Mouse (Mus musculus) embryonic facial prominence, embryonic 14.5 days (tissue): ENCODE data around the gene AI467606. TPM values are rescaled to one million over a fixed set of nuclear protein-coding genes. Genes with fewer than 3 reads are reported as not detected.

Source experiments
- ATAC-seq: fragments of 200-750 bp; cut with Nextera tagmentation; 2 replicates; pipeline ENCODE4 v1.8.0; 2017; ENCODE audit warnings: low read depth, moderate number of reproducible peaks, moderate TSS enrichment
- DNase-seq: peaks from one replicate; pipeline ENCODE4 v3.0.0-alpha.2; 2015; ENCODE audit warnings: low spot score
- H3K27ac ChIP-seq: fragments of 300-500 bp; sonication (generic); replicated peaks from 2 replicates; pipeline ENCODE4 v1.5.1; 2014; ENCODE audit warnings: low read depth, mild to moderate bottlenecking, low read length, moderate library complexity
- H3K27me3 ChIP-seq: fragments of 300-500 bp; sonication (generic); replicated peaks from 2 replicates; pipeline ENCODE4 v1.6.1; 2014; ENCODE audit warnings: low read length; ENCODE audit not compliant: control insufficient read depth, insufficient read depth
- H3K36me3 ChIP-seq: fragments of 300-500 bp; sonication (generic); 2 replicates; pipeline ENCODE4 v1.6.1; 2014; ENCODE audit warnings: low read length, mixed read lengths; ENCODE audit not compliant: control insufficient read depth, insufficient read depth
- H3K4me1 ChIP-seq: fragments of 300-500 bp; sonication (generic); 2 replicates; pipeline ENCODE4 v1.6.1; 2014; ENCODE audit warnings: antibody characterized with exemption, low read length; ENCODE audit not compliant: control insufficient read depth, insufficient read depth
- H3K4me2 ChIP-seq: fragments of 300-500 bp; sonication (generic); 2 replicates; pipeline ENCODE4 v1.6.1; 2014; ENCODE audit warnings: low read depth, mild to moderate bottlenecking, low read length, moderate library complexity, mixed read lengths
- H3K4me3 ChIP-seq: fragments of 300-500 bp; sonication (generic); 2 replicates; pipeline ENCODE4 v1.5.1; 2014; ENCODE audit warnings: low read depth, mild to moderate bottlenecking, low read length
- H3K9ac ChIP-seq: fragments of 300-500 bp; sonication (generic); 2 replicates; pipeline ENCODE4 v1.6.1; 2014; ENCODE audit warnings: low read depth, mild to moderate bottlenecking, low read length, moderate library complexity, mixed read lengths
- H3K9me3 ChIP-seq: fragments of 300-500 bp; sonication (generic); 2 replicates; pipeline ENCODE4 v1.6.1; 2016; ENCODE audit warnings: low read length; ENCODE audit not compliant: control insufficient read depth
- WGBS: fragments of 180-500 bp; shearing (Covaris S2); extraction: QIAGEN DNeasy Blood & Tissue Kit; methylation state at CpG from one replicate; pipeline ENCODE4 v1.1.7; 2014; 5-methylcytosine and 5-hydroxymethylcytosine counted together
- polyA plus RNA-seq: library from polyadenylated mRNA; unstranded; fragments of >200 nt; fragmentation: Nextera tagmentation; extraction: Ambion mirVana; gene quantifications from 2 replicates; pipeline ENCODE4 v1.2.1, GENCODE M21; 2014

The AI467606 gene
- polyA plus RNA-seq, 1 experiment from 2014 or later: 4.5 TPM

- Histone ChIP-seq H3K36me3 (no peaks in the 10 kb centered on the region), H3K9ac (no peak overlapping the region), H3K9me3 (no peaks in the 10 kb centered on the region), H3K27ac (no peak overlapping the region), H3K4me2 (no peak overlapping the region), H3K4me3 (no peak overlapping the region), H3K27me3 (no peaks in the 10 kb centered on the region), H3K4me1 (no peaks in the 10 kb centered on the region)
- ATAC-seq: no peak
- no peak for DNase-seq
- 58% methylated on average over 5 of the region's 5 CpGs for WGBS
Measured at GRCm38 (mm10) chr7:127133125-127133524, 42.0 kb downstream of the AI467606 start.

GRCm38 (mm10) chr7:127134821-127135447 is 43.8 kb downstream of the AI467606 start:
- no peaks in the 10 kb centered on the region for H3K36me3 ChIP-seq
- no peak for ATAC-seq
- no peak for DNase-seq
- H3K27me3 ChIP-seq: no peaks in the 10 kb centered on the region
- H3K27ac ChIP-seq: no peak overlapping the region
- H3K9me3 ChIP-seq: no peaks in the 10 kb centered on the region
- no peak overlapping the region for H3K4me3 ChIP-seq
- H3K9ac ChIP-seq: no peak overlapping the region
- H3K4me1 ChIP-seq: no peaks in the 10 kb centered on the region
- H3K4me2 ChIP-seq: no peak overlapping the region
- 74% methylated on average over 11 of the region's 11 CpGs for WGBS

- no peak overlapping the region for H3K9ac ChIP-seq
- DNase-seq (no peak), ATAC-seq (no peak)
- H3K4me2 ChIP-seq: no peak overlapping the region
- H3K4me3 ChIP-seq: no peak overlapping the region
- no peaks in the 10 kb centered on the region for H3K9me3 ChIP-seq
- H3K27me3 ChIP-seq: no peaks in the 10 kb centered on the region
- 86% methylated on average over 22 of the region's 22 CpGs for WGBS
- no peaks in the 10 kb centered on the region for H3K36me3 ChIP-seq
- H3K27ac ChIP-seq: no peak overlapping the region
- no peaks in the 10 kb centered on the region for H3K4me1 ChIP-seq
Measured at GRCm38 (mm10) chr7:127136181-127137071, 45.3 kb downstream of the AI467606 start.

- Histone ChIP-seq H3K4me3 (no peak within 1 kb of the TSS), H3K4me1 (no peaks in the 10 kb centered on the region), H3K9ac (no peak within 1 kb of the TSS), H3K36me3 (no peaks in the 10 kb centered on the region), H3K9me3 (no peaks in the 10 kb centered on the region), H3K27ac (no peak within 1 kb of the TSS), H3K27me3 (no peaks in the 10 kb centered on the region), H3K4me2 (no peak within 1 kb of the TSS)
- no peak for ATAC-seq
- DNase-seq: no peak
- 68% methylated on average over 9 of the region's 9 CpGs for WGBS
Measured at GRCm38 (mm10) chr7:127137262-127138017, 46.3 kb downstream of the AI467606 start, which contains the start of gene Spn. Spn (minus strand) TSS chr7:127137823.

- no peak overlapping the region for H3K27ac ChIP-seq
- WGBS: 89% methylated on average over 7 of the region's 7 CpGs
- ATAC-seq: no peak
- no peaks in the 10 kb centered on the region for H3K36me3 ChIP-seq
- H3K4me3 ChIP-seq: no peak overlapping the region
- no peaks in the 10 kb centered on the region for H3K4me1 ChIP-seq
- no peak for DNase-seq
- H3K9me3 ChIP-seq: no peaks in the 10 kb centered on the region
- no peaks in the 10 kb centered on the region for H3K27me3 ChIP-seq
- H3K4me2 ChIP-seq: no peak overlapping the region
- no peak overlapping the region for H3K9ac ChIP-seq
Measured at GRCm38 (mm10) chr7:127139100-127139499, 47.9 kb downstream of the AI467606 start.

GRCm38 (mm10) chr7:127139562-127139961 is 48.4 kb downstream of the AI467606 start:
- no peak for ATAC-seq
- Histone ChIP-seq H3K27me3 (no peaks in the 10 kb centered on the region), H3K4me1 (no peaks in the 10 kb centered on the region), H3K36me3 (no peaks in the 10 kb centered on the region), H3K4me2 (no peak overlapping the region), H3K9me3 (no peaks in the 10 kb centered on the region), H3K27ac (no peak overlapping the region), H3K9ac (no peak overlapping the region), H3K4me3 (no peak overlapping the region)
- DNase-seq: no peak
- WGBS: 48% methylated on average over 5 of the region's 5 CpGs

- no peaks in the 10 kb centered on the region for H3K4me1 ChIP-seq
Measured at GRCm38 (mm10) chr7:127140623-127141404, 49.7 kb downstream of the AI467606 start.

GRCm38 (mm10) chr7:127142214-127142613 is 51.1 kb downstream of the AI467606 start:
- 37% methylated on average over 2 of the region's 2 CpGs for WGBS
- H3K27ac ChIP-seq: no peak overlapping the region
- no peaks in the 10 kb centered on the region for H3K4me1 ChIP-seq
- ATAC-seq (no peak), DNase-seq (no peak)
- H3K36me3 ChIP-seq: no peaks in the 10 kb centered on the region
- no peak overlapping the region for H3K4me2 ChIP-seq
- H3K9me3 ChIP-seq: no peaks in the 10 kb centered on the region
- H3K9ac ChIP-seq: no peak overlapping the region
- no peaks in the 10 kb centered on the region for H3K27me3 ChIP-seq
- no peak overlapping the region for H3K4me3 ChIP-seq

More at GRCm38 (mm10) chr7:127140623-127141404, 49.7 kb downstream of the AI467606 start:
- Histone ChIP-seq H3K4me2 (no peak overlapping the region), H3K4me3 (no peak overlapping the region), H3K9ac (no peak overlapping the region), H3K9me3 (no peaks in the 10 kb centered on the region), H3K27ac (no peak overlapping the region), H3K36me3 (no peaks in the 10 kb centered on the region), H3K27me3 (no peaks in the 10 kb centered on the region)
- 65% methylated on average over 7 of the region's 7 CpGs for WGBS
- DNase-seq: no peak
- ATAC-seq: no peak
